Mouse (Mus musculus): Measurements from ENCODE around the gene Utrn.

GRCm38 (mm10) chr10:12837636-12838035 lies 31.5 kb downstream of the Utrn start:
- no peak for TF ChIP-seq CTCF (IDR thresholded peaks at IDR 0.05; ENCODE audit: control insufficient read depth, insufficient read depth, low read length)
- no peak for TF ChIP-seq POLR2A (IDR thresholded peaks at IDR 0.05; ENCODE audit: borderline replicate concordance, control insufficient read depth, low read depth, low read length)
